Mouse (Mus musculus) neural tube, embryonic 11.5 days (tissue): Measurements from ENCODE around the gene Snrnp35. TPM values are rescaled to one million over a fixed set of nuclear protein-coding genes. Genes with fewer than 3 reads are reported as not detected.

ENCODE experiments used
- ATAC-seq: fragments of 200-750 bp; cut with Nextera tagmentation; 2 replicates; pipeline ENCODE4 v1.8.0; 2017; ENCODE audit warnings: moderate number of reproducible peaks, mild to moderate bottlenecking, moderate TSS enrichment, moderate library complexity; ENCODE audit not compliant: insufficient read depth, low FRiP score, low TSS enrichment
- DNase-seq: peaks from one replicate; pipeline ENCODE4 v3.0.0-alpha.2; 2015; ENCODE audit warnings: low spot score
- H3K27ac ChIP-seq: fragments of 300-500 bp; sonication (generic); 2 replicates; pipeline ENCODE4 v1.5.1; 2014; ENCODE audit warnings: low read depth, mild to moderate bottlenecking, low read length
- H3K27me3 ChIP-seq: fragments of 300-500 bp; sonication (generic); 2 replicates; pipeline ENCODE4 v1.6.1; 2014; ENCODE audit warnings: mild to moderate bottlenecking, low read length, mixed read lengths; ENCODE audit not compliant: control insufficient read depth, insufficient read depth
- H3K36me3 ChIP-seq: fragments of 300-500 bp; sonication (generic); 2 replicates; pipeline ENCODE4 v1.6.1; 2014; ENCODE audit warnings: mild to moderate bottlenecking, low read length, moderate library complexity, mixed read lengths; ENCODE audit not compliant: control insufficient read depth, insufficient read depth
- H3K4me1 ChIP-seq: fragments of 300-500 bp; sonication (generic); 2 replicates; pipeline ENCODE4 v1.6.1; 2014; ENCODE audit warnings: low read length, mixed read lengths; ENCODE audit not compliant: control insufficient read depth, insufficient read depth
- H3K4me2 ChIP-seq: fragments of 300-500 bp; sonication (generic); 2 replicates; pipeline ENCODE4 v1.6.1; 2014; ENCODE audit warnings: low read depth, mild to moderate bottlenecking, moderate library complexity
- H3K4me3 ChIP-seq: fragments of 300-500 bp; sonication (generic); 2 replicates; pipeline ENCODE4 v1.5.1; 2014; ENCODE audit warnings: low read depth, low read length
- H3K9ac ChIP-seq: fragments of 300-500 bp; sonication (generic); 2 replicates; pipeline ENCODE4 v1.6.1; 2014; ENCODE audit warnings: mild to moderate bottlenecking, low read length
- H3K9me3 ChIP-seq: fragments of 300-500 bp; sonication (generic); 2 replicates; pipeline ENCODE4 v1.6.1; 2016; ENCODE audit warnings: low read length; ENCODE audit not compliant: control insufficient read depth
- WGBS: fragments of 180-500 bp; shearing (Covaris S2); extraction: QIAGEN DNeasy Blood & Tissue Kit; methylation state at CpG from one replicate; pipeline ENCODE4 v1.1.7; 2014; 5-methylcytosine and 5-hydroxymethylcytosine counted together
- polyA plus RNA-seq: library from polyadenylated mRNA; unstranded; fragments of >200 nt; fragmentation: Nextera tagmentation; extraction: Ambion mirVana; gene quantifications from 2 replicates; pipeline ENCODE4 v1.2.1, GENCODE M21; 2014

Snrnp35 gene
- polyA plus RNA-seq, 1 experiment from 2014 or later = 14.7 TPM

DNA sequence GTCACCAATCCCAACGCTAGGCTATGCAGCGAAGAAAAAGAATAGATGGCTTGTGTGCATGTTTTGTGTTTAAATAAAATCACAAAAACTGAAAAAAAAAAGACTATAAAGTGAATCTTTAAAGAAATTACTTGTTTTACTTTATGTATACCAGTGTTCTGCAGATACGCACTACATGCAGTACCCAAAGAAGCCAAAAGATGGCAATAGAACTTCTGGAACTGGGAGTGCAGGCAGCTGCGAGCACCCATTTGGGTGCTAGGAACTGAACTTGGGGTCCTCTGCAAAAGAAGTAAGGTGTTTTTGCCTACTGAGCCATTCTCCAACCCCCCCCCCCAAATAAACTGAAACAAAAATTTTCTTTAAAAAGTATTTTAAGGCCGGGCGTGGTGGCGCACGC lies 40.1 kb downstream of the Snrnp35 start:
- no peak overlapping the region for H3K4me2 ChIP-seq
- H3K27ac ChIP-seq = no peak overlapping the region
- H3K4me1 ChIP-seq = no peaks in the 10 kb centered on the region
- H3K4me3 ChIP-seq = no peak overlapping the region
- 94% methylated on average over 8 of the region's 8 CpGs for WGBS
- no peaks in the 10 kb centered on the region for H3K27me3 ChIP-seq
- no peak for DNase-seq
- H3K9ac ChIP-seq = no peak overlapping the region
- no peaks in the 10 kb centered on the region; the same call in 1 of the 2 replicates for H3K36me3 ChIP-seq
- H3K9me3 ChIP-seq = no peaks in the 10 kb centered on the region
- no peak for ATAC-seq

DNA sequence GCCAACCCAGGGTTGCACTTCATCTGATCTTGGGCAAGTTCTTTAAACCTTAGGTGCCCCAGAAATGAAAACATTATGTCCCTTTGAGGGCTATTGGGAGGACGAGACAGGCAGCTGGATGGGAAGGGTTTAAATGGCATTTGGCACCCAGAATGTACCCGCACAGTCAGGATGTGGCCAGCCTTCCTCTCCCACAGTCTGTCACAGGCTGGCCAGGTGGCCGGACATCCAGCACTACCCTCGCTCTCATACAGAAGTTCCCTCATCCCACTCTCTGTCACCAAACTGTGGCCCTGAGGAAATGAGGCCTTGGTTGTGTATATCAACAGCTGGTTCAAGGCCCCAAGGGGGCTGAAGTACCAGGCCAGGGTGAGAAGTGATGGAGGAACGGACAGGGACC lies 42.0 kb downstream of the Snrnp35 start:
- no peak overlapping the region for H3K9ac ChIP-seq
- peaks cover 16% of the 10 kb centered on the region for H3K4me1 ChIP-seq
- H3K9me3 ChIP-seq = no peaks in the 10 kb centered on the region
- H3K4me2 ChIP-seq = no peak overlapping the region
- no peak overlapping the region for H3K27ac ChIP-seq
- H3K27me3 ChIP-seq = no peaks in the 10 kb centered on the region
- WGBS = 93% methylated on average over 5 of the region's 5 CpGs
- ATAC-seq (no peak), DNase-seq (no peak)
- no peak overlapping the region for H3K4me3 ChIP-seq
- H3K36me3 ChIP-seq = no peaks in the 10 kb centered on the region; the same call in 1 of the 2 replicates

DNA sequence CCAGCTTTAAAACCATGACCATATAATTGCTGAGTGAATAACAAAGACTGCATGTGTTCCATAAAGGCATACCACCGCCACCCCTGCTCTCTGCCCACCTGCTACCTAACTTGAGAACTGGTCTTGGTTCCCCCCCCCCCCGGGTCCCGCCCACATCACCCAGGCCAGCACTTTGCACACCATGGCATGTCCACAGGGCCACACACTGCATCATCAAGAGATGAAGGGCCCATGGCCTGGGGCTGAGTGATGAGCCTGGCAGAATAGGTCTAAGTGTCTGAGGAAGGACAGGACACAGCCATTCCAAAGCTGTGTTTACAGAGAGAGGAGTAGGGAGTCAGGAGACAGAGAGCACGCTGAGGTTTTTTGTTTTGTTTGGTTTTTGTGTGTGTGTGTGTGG lies 45.4 kb downstream of the Snrnp35 start:
- H3K9me3 ChIP-seq = no peaks in the 10 kb centered on the region
- 70% methylated on average over 4 of the region's 4 CpGs for WGBS
- H3K27me3 ChIP-seq = no peaks in the 10 kb centered on the region
- DNase-seq (peak; percentile 8), ATAC-seq (no peak)
- H3K9ac ChIP-seq = no peak overlapping the region
- peaks cover 25% of the 10 kb centered on the region for H3K4me1 ChIP-seq
- H3K4me3 ChIP-seq = no peak overlapping the region
- H3K36me3 ChIP-seq = no peaks in the 10 kb centered on the region
- peak overlapping the region; percentile 66; the same call in 1 of the 2 replicates for H3K4me2 ChIP-seq
- H3K27ac ChIP-seq = no peak overlapping the region

DNA sequence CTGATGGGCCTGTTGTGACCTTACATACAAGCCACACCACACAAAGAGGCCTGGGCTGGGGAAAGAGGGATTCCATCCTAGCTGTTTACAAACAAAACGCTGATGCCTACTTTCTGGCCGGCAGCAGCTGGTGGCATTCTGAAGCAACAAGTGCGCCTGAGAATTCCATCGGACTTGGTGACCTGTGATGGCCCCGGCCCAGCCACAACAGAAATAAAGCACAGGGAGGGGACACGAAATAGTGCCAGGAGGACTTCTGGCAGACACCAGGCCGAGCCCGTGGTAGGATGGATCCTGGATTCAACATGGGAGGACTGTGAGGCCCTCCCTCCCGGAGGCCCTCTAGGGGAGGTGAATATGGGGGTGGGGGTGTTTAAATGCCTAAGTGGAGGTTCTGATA lies 45.9 kb downstream of the Snrnp35 start:
- H3K9me3 ChIP-seq = no peaks in the 10 kb centered on the region
- H3K9ac ChIP-seq = peak overlapping the region; percentile 40; the same call in 1 of the 2 replicates
- H3K4me1 ChIP-seq = peaks cover 25% of the 10 kb centered on the region
- no peak for DNase-seq
- WGBS = 37% methylated on average over 9 of the region's 9 CpGs
- no peaks in the 10 kb centered on the region for H3K36me3 ChIP-seq
- H3K27ac ChIP-seq = no peak overlapping the region
- peak overlapping the region; percentile 19 for H3K4me3 ChIP-seq
- no peaks in the 10 kb centered on the region for H3K27me3 ChIP-seq
- ATAC-seq = no peak
- H3K4me2 ChIP-seq = peak overlapping the region; percentile 66

DNA sequence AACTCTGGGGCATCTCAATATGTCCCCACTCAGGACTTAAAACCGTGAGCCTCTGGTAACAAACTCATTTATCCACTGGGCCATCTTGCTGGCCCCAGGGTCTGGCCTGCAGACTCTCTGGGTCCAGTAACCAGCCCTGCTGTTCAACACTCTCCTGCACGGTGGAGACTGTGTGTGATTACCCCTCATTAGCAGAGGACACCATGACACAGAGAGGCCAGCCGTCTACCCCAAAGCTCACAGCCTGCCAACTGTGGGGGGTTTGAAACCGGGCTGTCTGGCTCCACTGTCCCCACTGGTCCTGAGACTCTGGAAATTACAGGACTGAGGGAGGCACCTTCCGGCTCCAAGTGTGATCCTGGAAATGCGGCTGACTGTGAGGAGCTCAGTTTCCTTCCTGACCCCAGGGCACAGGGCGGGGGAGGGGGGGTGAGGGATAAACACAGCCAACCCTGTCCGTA lies 46.3 kb downstream of the Snrnp35 start:
- H3K9me3 ChIP-seq = no peaks in the 10 kb centered on the region
- peaks cover 25% of the 10 kb centered on the region for H3K4me1 ChIP-seq
- H3K4me3 ChIP-seq = peak overlapping the region; percentile 77
- 0 out of 2 replicates have a peak overlapping the region, but pooled peaks have one; percentile 4 for H3K27ac ChIP-seq
- peak overlapping the region; percentile 40; the same call in 1 of the 2 replicates for H3K9ac ChIP-seq
- H3K4me2 ChIP-seq = peak overlapping the region; percentile 66
- no peaks in the 10 kb centered on the region for H3K36me3 ChIP-seq
- no peak for ATAC-seq
- 31% methylated on average over 8 of the region's 8 CpGs for WGBS
- peak; percentile 12 for DNase-seq
- no peaks in the 10 kb centered on the region for H3K27me3 ChIP-seq

DNA sequence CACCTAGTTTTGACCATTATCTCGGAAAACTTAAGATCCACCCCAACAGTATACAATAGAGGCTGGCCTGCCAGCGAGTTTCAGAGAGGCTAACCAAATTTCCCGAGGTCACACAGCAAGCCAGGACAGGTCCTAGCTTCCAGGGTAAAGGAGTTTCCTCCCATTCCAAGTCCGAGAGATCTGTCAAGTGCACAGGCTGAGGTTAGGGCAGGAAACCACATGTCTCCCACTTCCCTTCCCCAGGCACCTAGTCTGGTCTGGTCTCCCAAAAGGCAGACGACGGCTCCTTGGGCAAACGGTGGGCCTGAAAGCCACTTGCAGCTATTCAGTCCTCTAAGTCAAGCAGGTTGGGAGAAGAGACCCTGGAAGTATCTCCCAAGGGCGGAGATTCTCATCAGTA lies 46.8 kb downstream of the Snrnp35 start:
- 56% methylated on average over 8 of the region's 8 CpGs for WGBS
- peak overlapping the region; percentile 77 for H3K4me3 ChIP-seq
- peak overlapping the region; percentile 66 for H3K4me2 ChIP-seq
- peak overlapping the region; percentile 40; the same call in 1 of the 2 replicates for H3K9ac ChIP-seq
- ATAC-seq (no peak), DNase-seq (peak; percentile 6)
- H3K4me1 ChIP-seq = peaks cover 25% of the 10 kb centered on the region
- H3K27me3 ChIP-seq = no peaks in the 10 kb centered on the region
- H3K36me3 ChIP-seq = no peaks in the 10 kb centered on the region
- no peak overlapping the region for H3K27ac ChIP-seq
- no peaks in the 10 kb centered on the region for H3K9me3 ChIP-seq

DNA sequence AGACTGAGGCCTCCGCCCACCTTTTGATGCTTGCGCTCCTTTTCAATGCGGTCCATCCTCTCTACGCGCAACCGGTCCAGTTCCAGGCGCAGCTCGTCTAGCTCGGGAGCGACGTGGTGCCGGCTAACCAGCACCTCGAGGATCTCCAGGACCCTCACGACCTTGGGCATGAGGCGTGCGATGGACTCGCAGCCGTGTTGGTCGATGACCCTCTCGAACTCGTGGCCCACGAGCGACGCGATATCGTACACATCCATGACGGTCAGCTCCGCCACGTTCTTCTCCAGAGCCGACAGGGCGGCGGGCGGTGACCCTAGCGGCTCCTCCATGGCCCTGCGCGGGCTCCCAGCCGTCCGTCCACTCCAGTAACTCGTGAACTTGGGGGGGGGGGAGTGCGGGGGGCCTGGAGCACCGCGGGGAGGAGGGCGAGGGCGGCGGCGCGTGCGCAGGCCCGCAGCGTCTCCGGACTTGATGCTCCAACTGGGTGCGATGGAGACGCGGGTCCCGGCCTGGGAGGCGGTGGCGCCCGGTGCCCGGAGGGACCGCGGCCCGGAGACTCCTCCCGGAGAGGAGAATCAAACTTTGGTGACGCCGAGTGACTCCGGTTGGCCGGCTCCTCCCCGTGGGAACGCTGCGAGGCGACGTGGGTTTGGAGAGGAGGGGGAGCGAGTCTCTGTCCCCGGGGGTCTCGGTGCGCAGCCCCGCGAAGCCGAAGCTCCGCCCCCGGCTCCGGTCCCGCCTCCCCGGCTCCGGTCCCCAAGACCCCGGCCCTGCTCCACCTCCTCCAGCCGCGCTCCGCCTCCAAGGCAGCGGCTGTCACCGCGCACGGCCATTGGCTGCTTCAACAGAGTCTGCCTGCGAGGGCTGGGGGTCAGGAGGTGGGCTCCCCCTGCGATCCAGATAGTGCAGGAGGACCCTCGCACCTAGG lies 48.0 kb downstream of the Snrnp35 start, which contains the start of gene Rilpl1:
Gene Rilpl1 (minus strand): TSS at position 737 of the 928 bp plus-strand sequence.
- Histone ChIP-seq H3K4me2 (peak within 1 kb of the TSS; percentile 66), H3K4me3 (peak within 1 kb of the TSS; percentile 77), H3K9me3 (no peaks in the 10 kb centered on the region), H3K27ac (peak within 1 kb of the TSS; percentile 62), H3K36me3 (no peaks in the 10 kb centered on the region), H3K9ac (peak within 1 kb of the TSS; percentile 72), H3K4me1 (peaks cover 25% of the 10 kb centered on the region), H3K27me3 (no peaks in the 10 kb centered on the region)
- peak; percentile 93 for DNase-seq
- WGBS = under 1% methylated on average over 77 of the region's 96 CpGs
- ATAC-seq = peak; percentile 93

DNA sequence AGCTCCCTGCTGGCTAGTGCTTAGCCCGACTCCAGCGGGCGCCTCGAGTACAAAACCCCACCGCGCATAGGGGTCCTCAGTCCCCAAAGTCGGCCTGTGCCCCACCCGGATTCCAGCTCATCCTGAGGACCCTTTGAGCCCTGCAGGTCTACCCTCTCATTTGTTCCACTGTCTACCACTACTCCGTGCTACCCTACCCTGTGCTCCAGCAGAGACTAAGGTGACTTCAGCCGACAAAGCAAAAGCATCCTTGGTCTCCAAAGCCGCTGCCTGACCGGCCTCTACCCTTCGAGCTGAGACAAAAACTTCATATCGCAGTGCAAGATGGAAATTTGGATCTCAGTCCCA lies 48.6 kb downstream of the Snrnp35 start:
- H3K4me1 ChIP-seq = peaks cover 25% of the 10 kb centered on the region

More for the DNA sequence above, 48.6 kb downstream of the Snrnp35 start:
- H3K36me3 ChIP-seq = no peaks in the 10 kb centered on the region
- H3K27ac ChIP-seq = peak overlapping the region; percentile 62; the same call in 1 of the 2 replicates
- no peaks in the 10 kb centered on the region for H3K27me3 ChIP-seq
- peak overlapping the region; percentile 77 for H3K4me3 ChIP-seq
- no peaks in the 10 kb centered on the region for H3K9me3 ChIP-seq
- ATAC-seq (peak; percentile 59), DNase-seq (no peak)
- 14% methylated on average over 14 of the region's 14 CpGs for WGBS
- H3K9ac ChIP-seq = peak overlapping the region; percentile 72
- H3K4me2 ChIP-seq = peak overlapping the region; percentile 66
